Mouse (Mus musculus): ENCODE measurements around the gene Olfr46. TPM values are rescaled to one million over a fixed set of nuclear protein-coding genes. Genes with fewer than 3 reads are reported as not detected.
"Not testable (repeated sequence)": the region's sequence is repeated elsewhere in the genome, so short reads cannot be mapped to it uniquely, and the experiment has no call there.

Olfr46 gene
- 0.02 TPM in 1 of 2 replicates, not detected in the other for polyA plus RNA-seq (2012; rRNA removed)

- DNase-seq (ENCODE audit: extremely low spot score in 1 of 2, low spot score in 1 of 2) = not testable (repeated sequence)
Measured at GRCm38 (mm10) chr7:140600969-140601368, at the start of gene Olfr46. TSS of gene Olfr46 (plus strand) at chr7:140601269.

GRCm38 (mm10) chr7:140567586-140567985, 33.5 kb upstream of the Olfr46 start, which contains the start of gene Olfr538:
TSS of gene Olfr538 (plus strand) at chr7:140567886.
- DNase-seq (ENCODE audit: extremely low spot score in 1 of 2, low spot score in 1 of 2) = no peak

- DNase-seq (ENCODE audit: extremely low spot score in 1 of 2, low spot score in 1 of 2) = not testable (repeated sequence)
Measured at GRCm38 (mm10) chr7:140628670-140629069, 27.6 kb downstream of the Olfr46 start, which contains the start of gene Olfr61. TSS of gene Olfr61 (plus strand) at chr7:140628970.

GRCm38 (mm10) chr7:140630559-140630958, 29.5 kb downstream of the Olfr46 start:
- no peak for DNase-seq (ENCODE audit: extremely low spot score in 1 of 2, low spot score in 1 of 2)

GRCm38 (mm10) chr7:140646152-140646551, 45.1 kb downstream of the Olfr46 start, which contains the start of gene Olfr53:
TSS of gene Olfr53 (plus strand) at chr7:140646452.
- no peak for DNase-seq (ENCODE audit: extremely low spot score in 1 of 2, low spot score in 1 of 2)

- DNase-seq (ENCODE audit: extremely low spot score in 1 of 2, low spot score in 1 of 2) = no peak
Measured at GRCm38 (mm10) chr7:140659630-140660029, 58.6 kb downstream of the Olfr46 start, which contains the start of gene Olfr539. TSS of gene Olfr539 (plus strand) at chr7:140659930.

Other genes starting within 250 kb of the Olfr46 start
- gene Olfr60, start 239.6 kb upstream of the Olfr46 start, polyA plus RNA-seq (2012; rRNA removed) = 0.04 and 0.27 TPM in 2 replicates
- gene Olfr530, start 224.9 kb upstream of the Olfr46 start, polyA plus RNA-seq (2012; rRNA removed) = not detected in 2 replicates
- 0.13 TPM in 1 of 2 replicates, not detected in the other for gene Olfr531, start 198.4 kb upstream of the Olfr46 start, polyA plus RNA-seq (2012; rRNA removed)
- 0.02 and 0.11 TPM in 2 replicates for gene Olfr532, start 179.6 kb upstream of the Olfr46 start, polyA plus RNA-seq (2012; rRNA removed)
- 0.06 and 0.32 TPM in 2 replicates for gene Olfr533, start 137.9 kb upstream of the Olfr46 start, polyA plus RNA-seq (2012; rRNA removed)
- 0.02 TPM in 1 of 2 replicates, not detected in the other for gene Olfr535, start 117.1 kb upstream of the Olfr46 start, polyA plus RNA-seq (2012; rRNA removed)
- 0.02 and 0.06 TPM in 2 replicates for gene Olfr536, start 93.9 kb upstream of the Olfr46 start, polyA plus RNA-seq (2012; rRNA removed)
- not detected in 2 replicates for gene Olfr538, start 33.4 kb upstream of the Olfr46 start, polyA plus RNA-seq (2012; rRNA removed)
- gene Olfr61, start 27.7 kb downstream of the Olfr46 start, polyA plus RNA-seq (2012; rRNA removed) = 0.10 and 0.11 TPM in 2 replicates
- gene Olfr53, start 45.2 kb downstream of the Olfr46 start, polyA plus RNA-seq (2012; rRNA removed) = 0.19 TPM in 1 of 2 replicates, not detected in the other
- gene Olfr539, start 58.7 kb downstream of the Olfr46 start, polyA plus RNA-seq (2012; rRNA removed) = 0.04 and 0.21 TPM in 2 replicates
- gene Olfr45, start 80.7 kb downstream of the Olfr46 start, polyA plus RNA-seq (2012; rRNA removed) = 0.06 TPM in 1 of 2 replicates, not detected in the other
- 0.08 TPM in 1 of 2 replicates, not detected in the other for gene Olfr541, start 96.0 kb downstream of the Olfr46 start, polyA plus RNA-seq (2012; rRNA removed)
- gene Cyp2e1, start 162.5 kb downstream of the Olfr46 start, polyA plus RNA-seq (2012; rRNA removed) = 0.32 and 0.95 TPM in 2 replicates
- gene Syce1, start 186.6 kb downstream of the Olfr46 start, polyA plus RNA-seq (2012; rRNA removed) = 0.50 and 0.66 TPM in 2 replicates
- gene Zfp941, start 220.9 kb downstream of the Olfr46 start, polyA plus RNA-seq (2012; rRNA removed) = 18.5 and 22.4 TPM in 2 replicates
- gene Urah, start 233.7 kb downstream of the Olfr46 start, polyA plus RNA-seq (2012; rRNA removed) = 0.78 and 1.4 TPM in 2 replicates
- 1.4 and 6.3 TPM in 2 replicates for gene Scgb1c1, start 244.3 kb downstream of the Olfr46 start, polyA plus RNA-seq (2012; rRNA removed)
- 0.26 and 0.36 TPM in 2 replicates for gene Odf3, start 246.5 kb downstream of the Olfr46 start, polyA plus RNA-seq (2012; rRNA removed)

Data from frontal cortex, adult 2 months (tissue).